9 mouse cellular contexts compared by ENCODE assay signal in genomic region chr4:109224762-109225552, GRCm38 (mm10). TPM values are rescaled to one million over a fixed set of nuclear protein-coding genes. Genes with fewer than 3 reads are reported as not detected.
A peak's percentile ranks its signal among the peaks of the same experiment; 100 is the strongest.
DNase-seq lines count a peak whose midpoint lies in the region; ATAC-seq and TF ChIP-seq lines count a peak whose summit lies in the region.
"Had no signal": no experiment of that assay in that cellular context is flagged by ENCODE, and none has a peak within 500 bp of the region (broad histone marks: within the 10 kb centered on the region; RNA-seq: fewer than 3 reads in every experiment).

No protein-coding gene starts in this region.

- H3K4me2 ChIP-seq in forebrain, postnatal 0 days (ENCODE audit: low read depth): no peak overlapping the region
- H3K4me2 ChIP-seq in neural tube, embryonic 12.5 days (replicated peaks): no peak overlapping the region

- H3K4me3 ChIP-seq in brown adipose tissue, adult 24 weeks (ENCODE audit: insufficient read depth, low read depth, low read length): no peak overlapping the region
- no peak overlapping the region for H3K4me3 ChIP-seq in forebrain, postnatal 0 days (ENCODE audit: low read depth, low read length)
- no peak overlapping the region for H3K4me3 ChIP-seq in neural tube, embryonic 12.5 days

- no peak for TF ChIP-seq CTCF in forebrain, postnatal 0 days (IDR thresholded peaks at IDR 0.05; ENCODE audit: low read depth)

- no peaks in the 10 kb centered on the region for H3K27me3 ChIP-seq in forebrain, postnatal 0 days (ENCODE audit: insufficient read depth, low read length)
- no peaks in the 10 kb centered on the region for H3K27me3 ChIP-seq in neural tube, embryonic 12.5 days (replicated peaks)

- intact Hi-C loops in heart, postnatal 14 days (cut with DNase I): no loop called here

- peak; percentile 97 for ATAC-seq in forebrain, postnatal 0 days
- peak; percentile 94 for ATAC-seq in neural tube, embryonic 12.5 days (ENCODE audit: low FRiP score, low read depth)

- peak; percentile 69 for DNase-seq in MN1 (ENCODE audit: low spot score)
- DNase-seq in forebrain, postnatal 0 days: peak; percentile 80
- DNase-seq in heart, postnatal 14 days: peak; percentile 87 to 90
- peak; percentile 74 to 80 for DNase-seq in left cerebral cortex, adult 9 months (ENCODE audit: low spot score in 2 of 2)
- peak; percentile 56 to 85 for DNase-seq in urinary bladder, postnatal 36 days (ENCODE audit: low spot score in 2 of 2)
- no peak for DNase-seq in spleen, postnatal 4 days (ENCODE audit: low spot score in 2 of 2)

- no peak overlapping the region for H3K9ac ChIP-seq in forebrain, postnatal 0 days
- no peak overlapping the region for H3K9ac ChIP-seq in neural tube, embryonic 12.5 days
- H3K9ac ChIP-seq: liver, embryonic 14.5 days had no signal

- 21% methylated on average over 13 of the region's 13 CpGs for WGBS in forebrain, postnatal 0 days
- 42% methylated on average over 13 of the region's 13 CpGs for WGBS in neural tube, embryonic 12.5 days

- H3K36me3 ChIP-seq in forebrain, postnatal 0 days (ENCODE audit: insufficient read depth): no peaks in the 10 kb centered on the region
- no peaks in the 10 kb centered on the region for H3K36me3 ChIP-seq in neural tube, embryonic 12.5 days

- no peaks in the 10 kb centered on the region for H3K9me3 ChIP-seq in forebrain, postnatal 0 days (ENCODE audit: low read length)
- no peaks in the 10 kb centered on the region for H3K9me3 ChIP-seq in neural tube, embryonic 12.5 days

- H3K27ac ChIP-seq in brown adipose tissue, adult 24 weeks (replicated peaks; ENCODE audit: low read depth, low read length): peak overlapping the region; percentile 72
- peak overlapping the region; percentile 59 for H3K27ac ChIP-seq in forebrain, postnatal 0 days (ENCODE audit: low read depth, low read length)
- H3K27ac ChIP-seq in neural tube, embryonic 12.5 days: peak overlapping the region; percentile 54; the same call in 1 of the 2 replicates
- H3K27ac ChIP-seq: liver, embryonic 14.5 days had no signal

- H3K4me1 ChIP-seq in brown adipose tissue, adult 24 weeks (ENCODE audit: control insufficient read depth, insufficient read depth, insufficient read length, low read length): no peaks in the 10 kb centered on the region; the same call in 1 of the 2 replicates
- no peaks in the 10 kb centered on the region for H3K4me1 ChIP-seq in forebrain, postnatal 0 days (ENCODE audit: insufficient read depth)
- H3K4me1 ChIP-seq in neural tube, embryonic 12.5 days: peaks cover 18% of the 10 kb centered on the region; the same call in 1 of the 2 replicates

RNA-seq across cellular contexts. Expression of gene Calr4, which starts 9.3 kb away (rescaled TPM):
- 0.96 TPM in 1 of 2 replicates, not detected in the other for polyA plus RNA-seq in brown adipose tissue, adult 24 weeks (2012; ENCODE audit: insufficient read depth, insufficient read length, missing spikeins)
- total RNA-seq in forebrain, postnatal 0 days (2014; rRNA removed): 0.23 and 0.62 TPM in 2 replicates
- polyA plus RNA-seq in forebrain, postnatal 0 days (2015; fragmentation: Nextera tagmentation; extraction: Ambion mirVana): 0.08 and 0.29 TPM in 2 replicates
- under 1 TPM in 1 of 2 experiments, not detected in 1; 0.62 TPM for total RNA-seq in heart, postnatal 14 days (2021)
- 0.71 and 1.4 TPM in 2 replicates for polyA plus RNA-seq in neural tube, embryonic 12.5 days (2016; fragmentation: Nextera tagmentation; extraction: Ambion mirVana)

RNA-seq across cellular contexts. Expression of gene Osbpl9, which starts 22.9 kb away (rescaled TPM):
- 110 and 120 TPM in 2 replicates for polyA plus RNA-seq in brown adipose tissue, adult 24 weeks (2012; ENCODE audit: insufficient read depth, insufficient read length, missing spikeins)
- 67.0 and 86.4 TPM in 2 replicates for total RNA-seq in forebrain, postnatal 0 days (2014; rRNA removed)
- 42.3 and 53.6 TPM in 2 replicates for polyA plus RNA-seq in forebrain, postnatal 0 days (2015; fragmentation: Nextera tagmentation; extraction: Ambion mirVana)
- total RNA-seq in heart, postnatal 14 days (2021): 100 to 1,000 TPM in 1 of 2 experiments, 10 to 100 TPM in 1; 92.8 to 101 TPM
- 89.8 and 95.9 TPM in 2 replicates for polyA plus RNA-seq in neural tube, embryonic 12.5 days (2016; fragmentation: Nextera tagmentation; extraction: Ambion mirVana)

RNA-seq across cellular contexts. Expression of gene Eps15, which starts 55.1 kb away (rescaled TPM):
- polyA plus RNA-seq in brown adipose tissue, adult 24 weeks (2012; ENCODE audit: insufficient read depth, insufficient read length, missing spikeins): 35.0 and 38.9 TPM in 2 replicates
- 108 and 109 TPM in 2 replicates for total RNA-seq in forebrain, postnatal 0 days (2014; rRNA removed)
- polyA plus RNA-seq in forebrain, postnatal 0 days (2015; fragmentation: Nextera tagmentation; extraction: Ambion mirVana): 33.1 and 42.6 TPM in 2 replicates
- 10 to 100 TPM; 41.6 to 46.3 TPM for total RNA-seq in heart, postnatal 14 days (2021)
- polyA plus RNA-seq in neural tube, embryonic 12.5 days (2016; fragmentation: Nextera tagmentation; extraction: Ambion mirVana): 62.3 and 71.7 TPM in 2 replicates

Comparison
In these comparisons a context has a peak if more than half of its experiments do, and no peak if none do; other contexts are left out.
1. DNase-seq: peak in MN1 (single experiment), forebrain, postnatal 0 days (single experiment), heart, postnatal 14 days (2 of 2), left cerebral cortex, adult 9 months (2 of 2) and urinary bladder, postnatal 36 days (2 of 2); none in spleen, postnatal 4 days (0 of 2).
2. Peak in every context shown above with its lines, with median percentiles within 50 percentile points of each other: H3K27ac ChIP-seq.